Mouse (Mus musculus) stomach, postnatal 0 days (tissue): ENCODE results near the gene Ikzf3. TPM values are rescaled to one million over a fixed set of nuclear protein-coding genes. Genes with fewer than 3 reads are reported as not detected.

Experiments
- ATAC-seq: fragments of 200-750 bp; cut with Nextera tagmentation; 2 replicates; pipeline ENCODE4 v1.8.0; 2017; ENCODE audit not compliant: low FRiP score, low TSS enrichment
- DNase-seq: peaks from one replicate; pipeline ENCODE4 v3.0.0-alpha.2; 2016; ENCODE audit warnings: low spot score
- H3K27ac ChIP-seq: fragments of 300-500 bp; sonication (generic); replicated peaks from 2 replicates; pipeline ENCODE4 v1.5.1; 2014; ENCODE audit warnings: mild to moderate bottlenecking, control low read depth
- H3K27me3 ChIP-seq: fragments of 300-500 bp; sonication (generic); 2 replicates; pipeline ENCODE4 v1.6.1; 2014; ENCODE audit warnings: low read length; ENCODE audit not compliant: control insufficient read depth, insufficient read depth
- H3K36me3 ChIP-seq: fragments of 300-500 bp; sonication (generic); 2 replicates; pipeline ENCODE4 v1.6.1; 2014; ENCODE audit warnings: low read length, mixed read lengths; ENCODE audit not compliant: control insufficient read depth, insufficient read depth
- H3K4me1 ChIP-seq: fragments of 300-500 bp; sonication (generic); replicated peaks from 2 replicates; pipeline ENCODE4 v1.6.1; 2014; ENCODE audit warnings: antibody characterized with exemption; ENCODE audit not compliant: control insufficient read depth, insufficient read depth
- H3K4me2 ChIP-seq: fragments of 300-500 bp; sonication (generic); replicated peaks from 2 replicates; pipeline ENCODE4 v1.6.1; 2014; ENCODE audit warnings: low read depth, mild to moderate bottlenecking, control low read depth, moderate library complexity
- H3K4me3 ChIP-seq: fragments of 300-500 bp; sonication (generic); 2 replicates; pipeline ENCODE4 v1.5.1; 2014; ENCODE audit warnings: low read depth, low read length, control low read depth
- H3K9ac ChIP-seq: fragments of 300-500 bp; sonication (generic); 2 replicates; pipeline ENCODE4 v1.6.1; 2014; ENCODE audit warnings: mild to moderate bottlenecking, low read length, control low read depth, mixed read lengths
- H3K9me3 ChIP-seq: fragments of 300-500 bp; sonication (generic); 2 replicates; pipeline ENCODE4 v1.6.1; 2016; ENCODE audit warnings: low read length; ENCODE audit not compliant: control insufficient read depth
- CTCF ChIP-seq: IDR thresholded peaks from 2 replicates; pipeline ENCODE4 v1.5.1; 2016; ENCODE audit warnings: antibody characterized with exemption, low read depth, mild to moderate bottlenecking, moderate library complexity
- EP300 ChIP-seq: optimal IDR thresholded peaks from 2 replicates; pipeline ENCODE3; 2016; ENCODE audit warnings: antibody characterized with exemption
- WGBS: fragments of 180-500 bp; shearing (Covaris S2); extraction: QIAGEN DNeasy Blood & Tissue Kit; methylation state at CpG from one replicate; pipeline ENCODE4 v1.1.7; 2014; 5-methylcytosine and 5-hydroxymethylcytosine counted together
- polyA plus RNA-seq: library from polyadenylated mRNA; unstranded; fragments of >200 nt; fragmentation: Nextera tagmentation; extraction: Ambion mirVana; gene quantifications from 2 replicates; pipeline ENCODE4 v1.2.1, GENCODE M21; 2015

Ikzf3 gene
- polyA plus RNA-seq, 1 experiment from 2014 or later, result 0.15 TPM

GRCm38 (mm10) chr11:98475630-98476433 is 70.0 kb downstream of the Ikzf3 start:
- H3K9me3 ChIP-seq, result no peaks in the 10 kb centered on the region
- H3K27me3 ChIP-seq, result no peaks in the 10 kb centered on the region
- H3K36me3 ChIP-seq, result no peaks in the 10 kb centered on the region
- WGBS, result 84% methylated on average over 9 of the region's 9 CpGs
- TF ChIP-seq CTCF (no peak), EP300 (no peak)
- no peaks in the 10 kb centered on the region for H3K4me1 ChIP-seq
- H3K9ac ChIP-seq, result no peak overlapping the region
- H3K27ac ChIP-seq, result no peak overlapping the region
- no peak overlapping the region for H3K4me2 ChIP-seq
- no peak overlapping the region for H3K4me3 ChIP-seq
- no peak for DNase-seq
- ATAC-seq, result no peak

DNA sequence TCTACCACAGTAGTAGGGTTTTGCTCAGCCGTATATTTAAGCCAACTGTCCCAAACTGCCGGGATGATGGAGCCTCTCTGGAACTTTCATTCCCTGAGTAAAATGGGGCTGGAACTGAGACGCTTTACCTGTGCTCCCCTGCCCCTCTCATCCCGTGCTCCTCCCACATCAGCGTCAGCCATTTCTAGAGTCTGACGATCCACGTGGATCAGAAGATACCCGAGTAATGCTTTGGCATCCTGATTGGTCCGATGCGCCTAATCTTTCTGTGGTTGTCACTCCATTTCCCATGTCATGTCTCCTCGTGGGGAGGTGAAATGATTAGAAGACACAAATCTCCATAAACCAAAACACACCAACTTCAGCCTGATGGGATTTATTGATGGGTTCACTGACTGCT is 70.9 kb downstream of the Ikzf3 start:
- Histone ChIP-seq H3K9me3 (no peaks in the 10 kb centered on the region), H3K27me3 (no peaks in the 10 kb centered on the region), H3K4me3 (no peak overlapping the region), H3K4me2 (no peak overlapping the region), H3K9ac (no peak overlapping the region), H3K27ac (no peak overlapping the region), H3K4me1 (no peaks in the 10 kb centered on the region), H3K36me3 (no peaks in the 10 kb centered on the region)
- no peak for ATAC-seq
- no peak for DNase-seq
- no peak for TF ChIP-seq EP300
- no peak for TF ChIP-seq CTCF
- WGBS, result 83% methylated on average over 11 of the region's 11 CpGs

DNA sequence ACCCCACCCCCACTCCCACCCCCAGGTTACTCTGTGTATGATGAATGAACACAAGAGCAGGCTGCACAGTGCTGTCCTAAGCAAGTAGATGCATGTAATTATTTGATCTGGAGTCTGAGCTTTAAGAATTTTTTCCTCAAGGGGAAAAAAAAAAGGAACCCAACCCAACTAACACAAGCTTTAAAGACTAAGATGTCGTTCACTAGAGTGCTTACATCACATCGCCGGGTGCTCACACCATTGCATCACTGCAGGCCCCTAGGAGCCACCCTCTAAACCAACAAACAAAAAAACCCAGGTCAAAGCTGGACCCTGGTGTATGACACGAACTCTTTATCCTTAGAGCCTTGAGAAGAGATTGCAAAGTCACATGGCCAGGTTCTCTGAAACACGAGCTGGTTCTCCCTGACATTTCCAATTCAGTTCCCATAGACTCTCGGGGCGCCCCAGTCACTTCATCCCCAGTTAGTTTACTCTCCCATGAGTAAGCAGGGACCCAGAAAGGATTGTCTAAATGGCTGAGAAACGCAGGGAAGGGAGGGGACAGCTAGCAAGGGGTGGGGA is 71.8 kb downstream of the Ikzf3 start:
- H3K27me3 ChIP-seq, result no peaks in the 10 kb centered on the region
- no peaks in the 10 kb centered on the region for H3K36me3 ChIP-seq
- no peak overlapping the region for H3K4me2 ChIP-seq
- ATAC-seq (no peak), DNase-seq (no peak)
- 37% methylated on average over 8 of the region's 8 CpGs for WGBS
- no peak for TF ChIP-seq CTCF
- TF ChIP-seq EP300, result no peak
- no peak overlapping the region for H3K9ac ChIP-seq
- no peak overlapping the region for H3K4me3 ChIP-seq
- no peaks in the 10 kb centered on the region for H3K9me3 ChIP-seq
- H3K4me1 ChIP-seq, result no peaks in the 10 kb centered on the region
- no peak overlapping the region for H3K27ac ChIP-seq

DNA sequence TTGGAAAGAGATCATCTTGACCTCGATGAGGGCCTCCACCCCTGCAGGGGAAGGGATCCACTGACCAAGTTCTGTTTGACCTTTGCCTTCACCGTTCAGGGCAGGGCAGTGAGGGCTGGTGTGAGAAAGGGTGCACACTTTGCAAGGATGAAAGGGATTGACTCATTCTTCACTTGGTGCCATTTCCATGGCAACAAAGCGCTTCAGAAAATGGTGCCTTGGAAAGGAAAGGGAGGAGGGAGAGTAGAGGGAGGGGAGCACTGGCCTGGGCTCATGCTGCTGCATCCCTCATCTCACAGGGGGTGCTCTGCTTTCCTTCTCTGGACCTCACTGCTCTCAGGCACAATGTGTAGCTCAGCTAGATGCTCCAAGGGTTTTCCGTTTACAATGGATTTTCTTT is 73.1 kb downstream of the Ikzf3 start:
- 53% methylated on average over 4 of the region's 4 CpGs for whole genome bisulfite sequencing
- Histone ChIP-seq H3K4me1 (no peaks in the 10 kb centered on the region), H3K9ac (no peak overlapping the region), H3K27ac (no peak overlapping the region), H3K9me3 (no peaks in the 10 kb centered on the region), H3K36me3 (no peaks in the 10 kb centered on the region), H3K4me3 (no peak overlapping the region), H3K4me2 (no peak overlapping the region), H3K27me3 (no peaks in the 10 kb centered on the region)
- ATAC-seq (no peak), DNase-seq (no peak)
- no peak for TF ChIP-seq CTCF
- no peak for TF ChIP-seq EP300

DNA sequence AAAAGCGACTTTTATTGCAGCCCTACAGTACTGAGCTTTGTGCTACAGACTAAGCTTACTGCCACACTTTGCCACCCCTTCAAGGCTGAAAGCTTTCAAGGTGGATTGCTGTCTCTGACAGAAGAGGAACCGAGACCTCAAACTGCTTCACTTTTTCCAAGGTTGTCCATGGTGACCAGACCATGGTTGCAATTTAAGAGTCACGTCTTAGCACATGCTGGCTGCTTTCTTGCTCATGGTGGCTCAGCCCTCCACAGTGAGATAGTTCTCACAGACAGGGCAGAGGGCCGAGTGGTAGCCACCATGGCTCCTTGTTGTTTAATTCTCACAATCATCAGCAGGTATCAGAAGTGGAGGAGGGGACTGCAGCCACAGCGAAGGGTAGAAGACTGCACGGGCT is 75.0 kb downstream of the Ikzf3 start:
- Histone ChIP-seq H3K36me3 (no peaks in the 10 kb centered on the region), H3K4me1 (no peaks in the 10 kb centered on the region), H3K27me3 (no peaks in the 10 kb centered on the region), H3K9ac (no peak overlapping the region), H3K9me3 (no peaks in the 10 kb centered on the region), H3K4me3 (no peak overlapping the region), H3K4me2 (no peak overlapping the region), H3K27ac (no peak overlapping the region)
- DNase-seq, result no peak
- ATAC-seq, result no peak
- WGBS, result 78% methylated on average over 6 of the region's 6 CpGs
- TF ChIP-seq EP300, result no peak
- no peak for TF ChIP-seq CTCF
